Mouse (Mus musculus): ENCODE measurements around the gene Gprin2.

The Gprin2 gene

GRCm38 (mm10) chr14:34207996-34208395 is 6.5 kb upstream of the Gprin2 start:
- no peak for DNase-seq (ENCODE audit: extremely low spot score)

- no peak for DNase-seq (ENCODE audit: extremely low spot score)
Observed at GRCm38 (mm10) chr14:34200738-34201230, 669 bp downstream of the Gprin2 start.

- no peak for DNase-seq (ENCODE audit: extremely low spot score)
Observed at GRCm38 (mm10) chr14:34196706-34197105, 4.7 kb downstream of the Gprin2 start.

GRCm38 (mm10) chr14:34195466-34195865 is 6.0 kb downstream of the Gprin2 start:
- DNase-seq (ENCODE audit: extremely low spot score): no peak

- DNase-seq (ENCODE audit: extremely low spot score): no peak
Observed at GRCm38 (mm10) chr14:34193879-34194278, 7.6 kb downstream of the Gprin2 start.

- DNase-seq (ENCODE audit: extremely low spot score): no peak
Observed at GRCm38 (mm10) chr14:34190361-34190760, 11.1 kb downstream of the Gprin2 start.

- DNase-seq (ENCODE audit: extremely low spot score): peak; percentile 41
Observed at GRCm38 (mm10) chr14:34188629-34189028, 12.8 kb downstream of the Gprin2 start.

- no peak for DNase-seq (ENCODE audit: extremely low spot score)
Observed at GRCm38 (mm10) chr14:34183101-34183500, 18.4 kb downstream of the Gprin2 start.

GRCm38 (mm10) chr14:34179351-34179750 is 22.1 kb downstream of the Gprin2 start:
- no peak for DNase-seq (ENCODE audit: extremely low spot score)

- no peak for DNase-seq (ENCODE audit: extremely low spot score)
Observed at GRCm38 (mm10) chr14:34171107-34171506, 30.3 kb downstream of the Gprin2 start.

- DNase-seq (ENCODE audit: extremely low spot score): no peak
Observed at GRCm38 (mm10) chr14:34155752-34156151, 45.7 kb downstream of the Gprin2 start.

GRCm38 (mm10) chr14:34154601-34155337 is 46.7 kb downstream of the Gprin2 start:
- DNase-seq (ENCODE audit: extremely low spot score): peak; percentile 42

- DNase-seq (ENCODE audit: extremely low spot score): peak; percentile 57
Observed at GRCm38 (mm10) chr14:34152342-34152741, 49.1 kb downstream of the Gprin2 start, which contains the start of gene Npy4r. TSS of gene Npy4r (minus strand) at chr14:34152489.

GRCm38 (mm10) chr14:34142915-34143314 is 58.5 kb downstream of the Gprin2 start:
- no peak for DNase-seq (ENCODE audit: extremely low spot score)

- no peak for DNase-seq (ENCODE audit: extremely low spot score)
Observed at GRCm38 (mm10) chr14:34142316-34142715, 59.1 kb downstream of the Gprin2 start.

GRCm38 (mm10) chr14:34139671-34140664 is 61.5 kb downstream of the Gprin2 start:
- DNase-seq (ENCODE audit: extremely low spot score): no peak
